Mouse (Mus musculus) thymus, postnatal 4 days (tissue): ENCODE measurements around the gene Krt10.

Experiments
- DNase-seq: peaks from one replicate; pipeline ENCODE4 v3.0.0; 2021

Gene Krt10

GRCm38 (mm10) chr11:99369853-99370451, 19.2 kb downstream of the Krt10 start:
- peak; percentile 23 for DNase-seq

GRCm38 (mm10) chr11:99369229-99369628, 19.9 kb downstream of the Krt10 start:
- DNase-seq: peak; percentile 41

- DNase-seq: peak; percentile 64
Observed at GRCm38 (mm10) chr11:99366791-99367190, 22.4 kb downstream of the Krt10 start.

GRCm38 (mm10) chr11:99364412-99364811, 24.8 kb downstream of the Krt10 start:
- DNase-seq: peak; percentile 24

- DNase-seq: no peak
Observed at GRCm38 (mm10) chr11:99361423-99361822, 27.7 kb downstream of the Krt10 start.

- DNase-seq: no peak
Observed at GRCm38 (mm10) chr11:99351004-99351403, 38.2 kb downstream of the Krt10 start, which contains the start of gene Krt27. Gene Krt27 (minus strand): TSS chr11:99351104.

GRCm38 (mm10) chr11:99339299-99339847, 49.8 kb downstream of the Krt10 start:
- no peak for DNase-seq

GRCm38 (mm10) chr11:99337866-99338265, 51.3 kb downstream of the Krt10 start, which contains the start of gene Krt26:
Gene Krt26 (minus strand): TSS chr11:99337966.
- no peak for DNase-seq
